Mouse (Mus musculus) stomach, postnatal 0 days (tissue): Measurements from ENCODE around the gene Sept9.

Experiments
- CTCF ChIP-seq: IDR thresholded peaks from 2 replicates; pipeline ENCODE4 v1.5.1; 2016; ENCODE audit warnings: antibody characterized with exemption, low read depth, mild to moderate bottlenecking, moderate library complexity
- EP300 ChIP-seq: optimal IDR thresholded peaks from 2 replicates; pipeline ENCODE3; 2016; ENCODE audit warnings: antibody characterized with exemption

- TF ChIP-seq CTCF (no peak), EP300 (no peak)
Observed at GRCm38 (mm10) chr11:117191524-117191923, 7.9 kb upstream of the Sept9 start.
